Mouse (Mus musculus): ENCODE measurements around the gene Rapsn. TPM values are rescaled to one million over a fixed set of nuclear protein-coding genes. Genes with fewer than 3 reads are reported as not detected.

Rapsn gene
- polyA plus RNA-seq, 1 experiment from 2014 or later: 0.60 TPM

- H3K9me3 ChIP-seq (ENCODE audit: control insufficient read depth, low read length): no peaks in the 10 kb centered on the region
- H3K4me3 ChIP-seq (ENCODE audit: low read depth, low read length): peak overlapping the region; percentile 68
- peaks cover 2% of the 10 kb centered on the region; the same call in 1 of the 2 replicates for H3K4me1 ChIP-seq (replicated peaks; ENCODE audit: control insufficient read depth, insufficient read depth, low read length)
- H3K9ac ChIP-seq (ENCODE audit: low read depth, low read length): peak overlapping the region; percentile 71
- H3K27ac ChIP-seq (ENCODE audit: low read depth, low read length): 0 out of 2 replicates have a peak overlapping the region, but pooled peaks have one; percentile 62
- no peaks in the 10 kb centered on the region for H3K27me3 ChIP-seq (ENCODE audit: control insufficient read depth, insufficient read depth, low read length)
- whole genome bisulfite sequencing: 12% methylated on average over 14 of the region's 14 CpGs
- H3K4me2 ChIP-seq (replicated peaks; ENCODE audit: low read depth, low read length): peak overlapping the region; percentile 76
- ATAC-seq (ENCODE audit: low FRiP score): peak; percentile 14
- no peaks in the 10 kb centered on the region for H3K36me3 ChIP-seq (ENCODE audit: control insufficient read depth, insufficient read depth, low read length)
- DNase-seq (ENCODE audit: low spot score): no peak
Measured at GRCm38 (mm10) chr2:91069306-91070000, 34.0 kb downstream of the Rapsn start.

- Histone ChIP-seq H3K4me1 (replicated peaks; ENCODE audit: control insufficient read depth, insufficient read depth, low read length) (peaks cover 2% of the 10 kb centered on the region; the same call in 1 of the 2 replicates), H3K27ac (ENCODE audit: low read depth, low read length) (peak within 1 kb of the TSS; percentile 62), H3K4me3 (ENCODE audit: low read depth, low read length) (peak within 1 kb of the TSS; percentile 68), H3K36me3 (ENCODE audit: control insufficient read depth, insufficient read depth, low read length) (no peaks in the 10 kb centered on the region), H3K9ac (ENCODE audit: low read depth, low read length) (peak within 1 kb of the TSS; percentile 71), H3K27me3 (ENCODE audit: control insufficient read depth, insufficient read depth, low read length) (no peaks in the 10 kb centered on the region), H3K4me2 (replicated peaks; ENCODE audit: low read depth, low read length) (peak within 1 kb of the TSS; percentile 76), H3K9me3 (ENCODE audit: control insufficient read depth, low read length) (no peaks in the 10 kb centered on the region)
- peak; percentile 95 for DNase-seq (ENCODE audit: low spot score)
- peak; percentile 96 for ATAC-seq (ENCODE audit: low FRiP score)
- WGBS: under 1% methylated on average over 61 of the region's 69 CpGs
Measured at GRCm38 (mm10) chr2:91070076-91070800, 34.8 kb downstream of the Rapsn start, which contains the start of gene Slc39a13. Gene Slc39a13 (minus strand): TSS chr2:91070417.

GRCm38 (mm10) chr2:91071059-91071458, 35.6 kb downstream of the Rapsn start:
- H3K4me1 ChIP-seq (replicated peaks; ENCODE audit: control insufficient read depth, insufficient read depth, low read length): peaks cover 2% of the 10 kb centered on the region; the same call in 1 of the 2 replicates
- peak overlapping the region; percentile 76 for H3K4me2 ChIP-seq (replicated peaks; ENCODE audit: low read depth, low read length)
- ATAC-seq (ENCODE audit: low FRiP score): 0 out of 2 replicates have a peak, but pooled peaks have one; percentile 6
- H3K4me3 ChIP-seq (ENCODE audit: low read depth, low read length): peak overlapping the region; percentile 68
- H3K9ac ChIP-seq (ENCODE audit: low read depth, low read length): peak overlapping the region; percentile 71
- DNase-seq (ENCODE audit: low spot score): peak; percentile 29
- no peaks in the 10 kb centered on the region for H3K36me3 ChIP-seq (ENCODE audit: control insufficient read depth, insufficient read depth, low read length)
- H3K9me3 ChIP-seq (ENCODE audit: control insufficient read depth, low read length): no peaks in the 10 kb centered on the region
- WGBS: 86% methylated on average over 10 of the region's 10 CpGs
- peak overlapping the region; percentile 62; the same call in 1 of the 2 replicates for H3K27ac ChIP-seq (ENCODE audit: low read depth, low read length)
- H3K27me3 ChIP-seq (ENCODE audit: control insufficient read depth, insufficient read depth, low read length): no peaks in the 10 kb centered on the region

GRCm38 (mm10) chr2:91072092-91072491, 36.7 kb downstream of the Rapsn start:
- H3K4me1 ChIP-seq (replicated peaks; ENCODE audit: control insufficient read depth, insufficient read depth, low read length): peaks cover 2% of the 10 kb centered on the region; the same call in 1 of the 2 replicates
- H3K9me3 ChIP-seq (ENCODE audit: control insufficient read depth, low read length): no peaks in the 10 kb centered on the region
- DNase-seq (ENCODE audit: low spot score) (no peak), ATAC-seq (ENCODE audit: low FRiP score) (no peak)
- no peaks in the 10 kb centered on the region for H3K36me3 ChIP-seq (ENCODE audit: control insufficient read depth, insufficient read depth, low read length)
- no peak overlapping the region for H3K4me3 ChIP-seq (ENCODE audit: low read depth, low read length)
- no peaks in the 10 kb centered on the region for H3K27me3 ChIP-seq (ENCODE audit: control insufficient read depth, insufficient read depth, low read length)
- H3K27ac ChIP-seq (ENCODE audit: low read depth, low read length): no peak overlapping the region
- no peak overlapping the region for H3K4me2 ChIP-seq (replicated peaks; ENCODE audit: low read depth, low read length)
- WGBS: 8% methylated on average over 1 of the region's 1 CpGs
- no peak overlapping the region for H3K9ac ChIP-seq (ENCODE audit: low read depth, low read length)

GRCm38 (mm10) chr2:91077957-91078313, 42.5 kb downstream of the Rapsn start:
- Histone ChIP-seq H3K4me3 (ENCODE audit: low read depth, low read length) (peak overlapping the region; percentile 41; the same call in 1 of the 2 replicates), H3K27me3 (ENCODE audit: control insufficient read depth, insufficient read depth, low read length) (no peaks in the 10 kb centered on the region), H3K4me2 (replicated peaks; ENCODE audit: low read depth, low read length) (peak overlapping the region; percentile 88; the same call in 1 of the 2 replicates), H3K27ac (ENCODE audit: low read depth, low read length) (no peak overlapping the region), H3K36me3 (ENCODE audit: control insufficient read depth, insufficient read depth, low read length) (no peaks in the 10 kb centered on the region), H3K9me3 (ENCODE audit: control insufficient read depth, low read length) (no peaks in the 10 kb centered on the region), H3K9ac (ENCODE audit: low read depth, low read length) (no peak overlapping the region), H3K4me1 (replicated peaks; ENCODE audit: control insufficient read depth, insufficient read depth, low read length) (0 out of 2 replicates have a peak, but pooled peaks cover 2% of the 10 kb centered on the region)
- WGBS: 22% methylated on average over 12 of the region's 12 CpGs
- ATAC-seq (ENCODE audit: low FRiP score): no peak
- no peak for DNase-seq (ENCODE audit: low spot score)

GRCm38 (mm10) chr2:91078314-91079025, 43.0 kb downstream of the Rapsn start:
- DNase-seq (ENCODE audit: low spot score) (peak; percentile 62), ATAC-seq (ENCODE audit: low FRiP score) (peak; percentile 92)
- peak overlapping the region; percentile 41 for H3K4me3 ChIP-seq (ENCODE audit: low read depth, low read length)
- H3K4me2 ChIP-seq (replicated peaks; ENCODE audit: low read depth, low read length): peak overlapping the region; percentile 88
- H3K27me3 ChIP-seq (ENCODE audit: control insufficient read depth, insufficient read depth, low read length): no peaks in the 10 kb centered on the region
- H3K9ac ChIP-seq (ENCODE audit: low read depth, low read length): peak overlapping the region; percentile 63
- WGBS: 2% methylated on average over 16 of the region's 36 CpGs
- no peaks in the 10 kb centered on the region for H3K9me3 ChIP-seq (ENCODE audit: control insufficient read depth, low read length)
- H3K36me3 ChIP-seq (ENCODE audit: control insufficient read depth, insufficient read depth, low read length): no peaks in the 10 kb centered on the region
- H3K27ac ChIP-seq (ENCODE audit: low read depth, low read length): no peak overlapping the region
- H3K4me1 ChIP-seq (replicated peaks; ENCODE audit: control insufficient read depth, insufficient read depth, low read length): 0 out of 2 replicates have a peak, but pooled peaks cover 2% of the 10 kb centered on the region

- Histone ChIP-seq H3K27me3 (ENCODE audit: control insufficient read depth, insufficient read depth, low read length) (no peaks in the 10 kb centered on the region), H3K27ac (ENCODE audit: low read depth, low read length) (no peak overlapping the region), H3K9ac (ENCODE audit: low read depth, low read length) (peak overlapping the region; percentile 63), H3K4me1 (replicated peaks; ENCODE audit: control insufficient read depth, insufficient read depth, low read length) (0 out of 2 replicates have a peak, but pooled peaks cover 2% of the 10 kb centered on the region), H3K9me3 (ENCODE audit: control insufficient read depth, low read length) (no peaks in the 10 kb centered on the region), H3K36me3 (ENCODE audit: control insufficient read depth, insufficient read depth, low read length) (no peaks in the 10 kb centered on the region), H3K4me3 (ENCODE audit: low read depth, low read length) (peak overlapping the region; percentile 41), H3K4me2 (replicated peaks; ENCODE audit: low read depth, low read length) (peak overlapping the region; percentile 88)
- DNase-seq (ENCODE audit: low spot score): no peak
- no peak for ATAC-seq (ENCODE audit: low FRiP score)
- WGBS: 24% methylated on average over 5 of the region's 5 CpGs
Measured at GRCm38 (mm10) chr2:91079026-91079384, 43.6 kb downstream of the Rapsn start.

- H3K9ac ChIP-seq (ENCODE audit: low read depth, low read length): no peak overlapping the region
- DNase-seq (ENCODE audit: low spot score) (no peak), ATAC-seq (ENCODE audit: low FRiP score) (no peak)
- H3K4me1 ChIP-seq (replicated peaks; ENCODE audit: control insufficient read depth, insufficient read depth, low read length): 0 out of 2 replicates have a peak, but pooled peaks cover 2% of the 10 kb centered on the region
- 82% methylated on average over 8 of the region's 8 CpGs for WGBS
- H3K36me3 ChIP-seq (ENCODE audit: control insufficient read depth, insufficient read depth, low read length): no peaks in the 10 kb centered on the region
- H3K4me3 ChIP-seq (ENCODE audit: low read depth, low read length): no peak overlapping the region
- no peaks in the 10 kb centered on the region for H3K27me3 ChIP-seq (ENCODE audit: control insufficient read depth, insufficient read depth, low read length)
- H3K9me3 ChIP-seq (ENCODE audit: control insufficient read depth, low read length): no peaks in the 10 kb centered on the region
- no peak overlapping the region for H3K27ac ChIP-seq (ENCODE audit: low read depth, low read length)
- no peak overlapping the region for H3K4me2 ChIP-seq (replicated peaks; ENCODE audit: low read depth, low read length)
Measured at GRCm38 (mm10) chr2:91080784-91081513, 45.5 kb downstream of the Rapsn start.

Measured in hindbrain, embryonic 11.5 days (tissue).